Mouse (Mus musculus) erythroblast, embryonic 14.5 days (primary cell): ENCODE results near the gene Adipor2.

Experiments used
- GATA1 ChIP-seq: IDR thresholded peaks from 2 replicates; pipeline ENCODE4 v1.6.1; 2012; ENCODE audit warnings: low read length, inconsistent platforms, mixed read lengths
- TAL1 ChIP-seq: IDR thresholded peaks from 3 replicates; pipeline ENCODE4 v1.6.1; 2012; ENCODE audit warnings: low read length, inconsistent platforms, mixed read lengths

DNA sequence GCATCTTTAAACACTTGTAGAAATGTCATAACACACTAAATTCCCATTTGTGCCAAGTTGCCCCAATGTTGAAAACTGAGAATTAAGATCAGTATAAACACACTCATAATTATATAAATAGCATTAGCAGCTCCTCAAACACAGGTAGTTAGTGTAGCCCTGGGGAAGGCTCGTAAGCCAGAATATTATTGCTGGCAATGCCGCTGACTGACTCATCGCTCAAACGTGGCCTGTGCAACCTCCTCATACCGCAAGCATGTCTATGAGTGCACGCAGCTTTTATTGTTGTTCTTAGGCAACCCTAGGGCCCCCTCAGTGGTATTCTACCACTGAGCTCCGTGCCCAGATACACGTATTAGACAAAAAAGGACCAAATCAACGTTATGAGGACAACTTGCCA is 24.7 kb downstream of the Adipor2 start:
- no peak for TF ChIP-seq GATA1
- TF ChIP-seq TAL1, result no peak
